Mouse (Mus musculus) left cerebral cortex, adult 18-20 months (tissue): ENCODE data around the gene Ntm. TPM values are rescaled to one million over a fixed set of nuclear protein-coding genes. Genes with fewer than 3 reads are reported as not detected.

Source experiments
- DNase-seq, 2 experiments: peaks; one replicate each; pipeline ENCODE4 v3.0.0; 2021 to 2022; ENCODE audit warnings: low spot score in 2 of 2, mixed read lengths in 1 of 2
- total RNA-seq, 2 experiments: library from RNA; stranded (reverse); gene quantifications; 2 replicates each; pipeline ENCODE4 v1.2.3; 2021

Ntm gene
- total RNA-seq, 2 experiments from 2014 or later, result 250 to 265 TPM

- DNase-seq, result no peak
Measured at GRCm38 (mm10) chr9:29761511-29761910, 201.4 kb downstream of the Ntm start.

- no peak for DNase-seq
Measured at GRCm38 (mm10) chr9:29759940-29760339, 203.0 kb downstream of the Ntm start.

- no peak for DNase-seq
Measured at GRCm38 (mm10) chr9:29759060-29759459, 203.9 kb downstream of the Ntm start.

GRCm38 (mm10) chr9:29754374-29754773, 208.6 kb downstream of the Ntm start:
- DNase-seq, result no peak

GRCm38 (mm10) chr9:29751396-29751795, 211.5 kb downstream of the Ntm start:
- DNase-seq, result no peak

GRCm38 (mm10) chr9:29750371-29751014, 212.4 kb downstream of the Ntm start:
- peak; percentile 49 to 75 for DNase-seq

- no peak for DNase-seq
Measured at GRCm38 (mm10) chr9:29748070-29748469, 214.9 kb downstream of the Ntm start.

GRCm38 (mm10) chr9:29738835-29739526, 224.0 kb downstream of the Ntm start:
- DNase-seq, result no peak

GRCm38 (mm10) chr9:29736031-29736430, 226.9 kb downstream of the Ntm start:
- DNase-seq, result no peak

GRCm38 (mm10) chr9:29732895-29733294, 230.0 kb downstream of the Ntm start:
- no peak for DNase-seq

GRCm38 (mm10) chr9:29731672-29732071, 231.3 kb downstream of the Ntm start:
- no peak for DNase-seq

- no peak for DNase-seq
Measured at GRCm38 (mm10) chr9:29727540-29728432, 235.2 kb downstream of the Ntm start.

- DNase-seq, result no peak
Measured at GRCm38 (mm10) chr9:29721461-29721860, 241.5 kb downstream of the Ntm start.

GRCm38 (mm10) chr9:29716795-29717194, 246.1 kb downstream of the Ntm start:
- no peak for DNase-seq

- no peak for DNase-seq
Measured at GRCm38 (mm10) chr9:29698276-29698675, 264.7 kb downstream of the Ntm start.

- no peak for DNase-seq
Measured at GRCm38 (mm10) chr9:29694151-29694550, 268.8 kb downstream of the Ntm start.

- DNase-seq, result no peak
Measured at GRCm38 (mm10) chr9:29691186-29691855, 271.6 kb downstream of the Ntm start.

- no peak for DNase-seq
Measured at GRCm38 (mm10) chr9:29682224-29682623, 280.7 kb downstream of the Ntm start.

- no peak for DNase-seq
Measured at GRCm38 (mm10) chr9:29680677-29681076, 282.3 kb downstream of the Ntm start.

GRCm38 (mm10) chr9:29673911-29674310, 289.0 kb downstream of the Ntm start:
- no peak for DNase-seq

- DNase-seq, result no peak
Measured at GRCm38 (mm10) chr9:29671861-29672260, 291.1 kb downstream of the Ntm start.
